Mouse (Mus musculus) E14TG2a.4 (cell line): ENCODE results near the gene Fbxo17.

Experiments
- CTCF ChIP-seq: conservative IDR thresholded peaks from 2 replicates; pipeline ENCODE4 v1.5.1; 2014; ENCODE audit warnings: low read length
- POU5F1 ChIP-seq: IDR thresholded peaks from 2 replicates; pipeline ENCODE4 v1.6.1; 2014; ENCODE audit warnings: low read length, borderline replicate concordance

DNA sequence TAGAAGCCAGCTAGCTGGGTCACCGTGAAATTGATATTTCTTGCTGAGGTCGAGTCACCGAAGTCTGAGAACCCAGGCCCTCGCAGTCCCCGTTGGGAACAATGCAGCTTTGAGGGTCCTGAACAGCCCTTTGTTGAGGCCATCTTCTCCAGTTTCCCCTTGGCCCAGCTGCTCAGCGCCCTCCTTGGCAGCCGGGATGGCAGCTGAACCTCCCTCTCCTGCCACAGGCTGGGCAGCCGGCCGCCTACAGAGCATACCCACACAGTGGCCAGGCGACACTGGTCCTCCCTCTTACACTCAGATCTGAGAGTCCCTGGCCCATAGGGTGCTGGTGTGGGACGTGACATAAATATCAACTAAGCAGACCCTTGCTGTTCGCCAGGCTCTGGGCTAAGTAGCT lies 57.6 kb downstream of the Fbxo17 start:
- TF ChIP-seq POU5F1 (no peak), CTCF (no peak)
